Mouse (Mus musculus): ENCODE measurements around the gene Csnk1d. TPM values are rescaled to one million over a fixed set of nuclear protein-coding genes. Genes with fewer than 3 reads are reported as not detected.

Gene Csnk1d
- polyA plus RNA-seq, 1 experiment, result 11.4 TPM

DNA sequence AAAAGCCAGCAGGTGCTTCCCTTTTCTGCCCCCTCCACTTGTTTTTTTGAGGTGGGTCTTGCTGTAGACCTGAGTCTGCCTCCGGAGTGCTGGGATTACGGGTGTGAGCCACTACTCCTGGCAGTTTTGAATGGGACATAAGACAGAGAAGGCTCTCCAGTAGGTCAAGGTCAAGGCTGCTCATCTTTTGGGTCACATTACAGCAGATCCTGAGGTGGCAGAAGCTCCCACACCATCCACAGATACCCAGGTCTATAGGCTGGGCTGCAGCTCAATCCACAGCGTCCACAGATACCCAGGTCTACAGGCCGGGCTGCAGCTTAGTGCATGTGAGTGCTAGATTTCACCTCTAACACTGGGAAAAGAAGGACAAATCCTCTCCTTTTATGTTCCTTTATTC is 77.3 kb downstream of the Csnk1d start:
- Histone ChIP-seq H3K4me1 (ENCODE audit: control insufficient read depth) (peaks cover under 1% of the 10 kb centered on the region; the same call in 1 of the 2 replicates), H3K4me3 (replicated peaks) (no peak overlapping the region), H3K36me3 (ENCODE audit: control insufficient read depth) (peaks cover 38% of the 10 kb centered on the region), H3K9me3 (ENCODE audit: control insufficient read depth, low read length) (no peaks in the 10 kb centered on the region), H3K27me3 (ENCODE audit: control insufficient read depth) (no peaks in the 10 kb centered on the region)
- TF ChIP-seq GATA1 (IDR thresholded peaks at IDR 0.05; ENCODE audit: low read length) (no peak), TAL1 (IDR thresholded peaks at IDR 0.05; ENCODE audit: low read length) (no peak)

Other genes starting within 250 kb of the Csnk1d start
- 20.5 and 21.4 TPM in 2 replicates for gene Hmga1b, start 228.5 kb downstream of the Csnk1d start, polyA plus RNA-seq (2012)
- gene Rfng, start 207.1 kb downstream of the Csnk1d start, polyA plus RNA-seq (2012), result 3.1 and 4.6 TPM in 2 replicates
- 2.4 and 3.1 TPM in 2 replicates for gene Gps1, start 207.1 kb downstream of the Csnk1d start, polyA plus RNA-seq (2012)
- gene Dus1l, start 194.9 kb downstream of the Csnk1d start, polyA plus RNA-seq (2012), result 14.2 and 21.1 TPM in 2 replicates
- 4.6 and 5.0 TPM in 2 replicates for gene Fasn, start 166.8 kb downstream of the Csnk1d start, polyA plus RNA-seq (2012)
- gene Ccdc57, start 58.5 kb downstream of the Csnk1d start, polyA plus RNA-seq (2012), result 0.23 and 0.39 TPM in 2 replicates
- gene Slc16a3, start 42.9 kb downstream of the Csnk1d start, polyA plus RNA-seq (2012), result 7.3 and 8.2 TPM in 2 replicates
- not detected in 2 replicates for gene Cd7, start 48.1 kb upstream of the Csnk1d start, polyA plus RNA-seq (2012)
- gene Sectm1b, start 72.2 kb upstream of the Csnk1d start, polyA plus RNA-seq (2012), result not detected in 2 replicates
- gene Sectm1a, start 89.9 kb upstream of the Csnk1d start, polyA plus RNA-seq (2012), result not detected in 2 replicates
- not detected in 2 replicates for gene Tex19.2, start 127.3 kb upstream of the Csnk1d start, polyA plus RNA-seq (2012)
- gene Tex19.1, start 154.8 kb upstream of the Csnk1d start, polyA plus RNA-seq (2012), result not detected in 2 replicates
- 0.03 TPM in 1 of 2 replicates, not detected in the other for gene Uts2r, start 168.9 kb upstream of the Csnk1d start, polyA plus RNA-seq (2012)
- 0.50 and 0.58 TPM in 2 replicates for gene Hexdc, start 213.1 kb upstream of the Csnk1d start, polyA plus RNA-seq (2012)
- 1.2 and 1.4 TPM in 2 replicates for gene Ogfod3, start 213.4 kb upstream of the Csnk1d start, polyA plus RNA-seq (2012)
- 0.68 and 1.4 TPM in 2 replicates for gene Cybc1, start 238.0 kb upstream of the Csnk1d start, polyA plus RNA-seq (2012)
- gene Narf, start 245.9 kb upstream of the Csnk1d start, polyA plus RNA-seq (2012), result 5.0 and 6.6 TPM in 2 replicates